Mouse (Mus musculus) CH12F3 (cell line): Measurements from ENCODE around the gene Kpna3.
"Not testable (repeated sequence)": the region's sequence is repeated elsewhere in the genome, so short reads cannot be mapped to it uniquely, and the experiment has no call there.

Experiments used
- in situ Hi-C: fragments of 300-500 bp; cut with MboI; formaldehyde crosslinking; loops from 2 replicates; pipeline ENCODE4 v1.14.3; 2020; ENCODE audit warnings: low sequenced_read_pairs

Gene Kpna3

DNA sequence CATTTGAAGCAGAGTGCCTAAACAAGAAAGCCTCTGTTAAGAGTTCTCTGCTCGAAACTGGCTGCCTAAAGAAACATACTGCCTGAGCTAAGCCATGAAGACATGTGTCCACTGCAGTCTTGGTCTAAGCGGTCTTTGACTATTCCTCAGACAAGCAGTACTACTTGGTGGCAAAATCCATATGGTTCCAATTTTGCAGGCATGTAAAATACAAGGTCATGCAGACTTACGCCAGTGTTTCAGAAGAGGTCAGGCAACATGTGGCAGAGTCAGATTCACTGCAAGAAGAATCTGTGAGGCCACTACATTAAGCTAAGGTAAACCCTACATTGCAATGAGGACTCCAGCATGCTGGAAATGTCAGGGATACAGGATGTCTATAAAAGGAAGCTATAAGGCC lies 34.7 kb downstream of the Kpna3 start:
- in situ Hi-C loops: no loop called here

DNA sequence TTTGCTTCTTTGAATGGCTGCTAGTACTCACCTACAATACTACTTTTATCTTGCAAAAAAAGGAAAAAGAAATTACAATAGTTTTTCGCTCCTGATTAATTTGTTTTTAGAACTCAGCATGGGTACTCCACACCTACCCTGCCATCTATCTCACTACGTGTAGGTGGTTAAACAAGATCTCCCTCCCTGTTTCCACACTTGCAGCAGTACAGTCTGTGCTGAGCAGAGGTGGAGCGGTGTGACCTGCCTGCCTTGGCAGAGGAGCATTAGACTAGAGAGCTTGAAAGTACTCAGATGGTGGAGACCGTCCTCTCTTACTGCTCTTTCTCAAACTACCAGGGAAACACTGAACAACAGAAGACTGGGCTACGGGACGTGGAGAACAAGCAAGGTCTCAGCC lies 44.9 kb downstream of the Kpna3 start:
- in situ Hi-C loops: no loop called here

- in situ Hi-C loops: no loop called here
Observed at GRCm38 (mm10) chr14:61390586-61390985, 49.1 kb downstream of the Kpna3 start.

- in situ Hi-C loops: no loop called here
Observed at GRCm38 (mm10) chr14:61367290-61367689, 72.4 kb downstream of the Kpna3 start.

DNA sequence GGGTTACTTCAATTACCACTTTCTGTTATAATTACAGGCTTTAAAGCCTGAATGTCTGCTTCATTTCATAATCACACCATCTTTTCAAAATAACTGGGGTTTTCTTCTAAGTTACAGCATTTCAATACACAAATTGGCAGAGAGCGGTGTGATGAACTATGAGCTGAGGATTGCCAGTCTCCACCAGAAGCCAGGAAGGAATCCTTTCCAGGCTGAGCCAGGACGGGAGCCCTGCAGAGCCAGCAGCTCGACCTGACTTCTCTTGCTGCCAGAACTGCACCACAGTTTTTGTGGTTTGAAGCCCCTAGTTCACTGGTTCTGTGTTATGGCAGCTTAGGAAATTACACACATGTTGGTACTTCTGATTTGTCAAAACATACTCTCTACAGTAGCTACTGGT lies 75.0 kb downstream of the Kpna3 start:
- in situ Hi-C loops: no loop called here

GRCm38 (mm10) chr14:61363734-61364133 lies 75.9 kb downstream of the Kpna3 start:
- in situ Hi-C loops: no loop called here

GRCm38 (mm10) chr14:61362268-61362667 lies 77.4 kb downstream of the Kpna3 start:
- in situ Hi-C loops: no loop called here

DNA sequence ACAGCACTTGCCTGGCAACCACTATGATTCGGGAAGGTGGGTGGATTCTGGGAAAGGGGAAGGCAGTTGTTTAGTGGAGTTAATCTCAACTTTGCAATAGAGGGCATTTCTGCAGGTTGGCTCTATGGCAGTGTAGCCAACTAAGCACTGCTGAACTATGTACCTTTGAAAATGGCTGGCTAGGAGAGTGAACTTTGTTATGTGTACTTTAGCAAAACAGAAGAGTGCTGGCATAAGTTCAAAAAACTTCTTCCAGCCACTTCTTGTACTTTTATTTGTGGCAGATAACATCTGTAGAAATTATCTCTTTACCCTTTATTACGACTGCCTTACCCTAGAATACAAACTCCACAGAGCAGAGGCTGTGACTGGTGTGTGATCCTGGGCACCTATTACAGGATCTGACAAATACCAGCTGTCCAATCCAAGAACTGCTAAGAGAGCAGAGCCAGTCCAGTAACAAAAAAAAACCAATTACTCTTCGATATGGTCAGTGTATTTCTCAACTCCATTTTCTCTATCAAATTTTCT lies 78.6 kb downstream of the Kpna3 start:
- in situ Hi-C loops: no loop called here

- in situ Hi-C loops: no loop called here
Observed at GRCm38 (mm10) chr14:61360131-61360980, 79.3 kb downstream of the Kpna3 start, which contains the start of gene Ebpl. TSS of gene Ebpl (minus strand) at chr14:61360439.

GRCm38 (mm10) chr14:61354251-61355235 lies 85.1 kb downstream of the Kpna3 start:
- in situ Hi-C loops: no loop called here

- in situ Hi-C loops: no loop called here
Observed at GRCm38 (mm10) chr14:61350808-61351207, 88.9 kb downstream of the Kpna3 start.

DNA sequence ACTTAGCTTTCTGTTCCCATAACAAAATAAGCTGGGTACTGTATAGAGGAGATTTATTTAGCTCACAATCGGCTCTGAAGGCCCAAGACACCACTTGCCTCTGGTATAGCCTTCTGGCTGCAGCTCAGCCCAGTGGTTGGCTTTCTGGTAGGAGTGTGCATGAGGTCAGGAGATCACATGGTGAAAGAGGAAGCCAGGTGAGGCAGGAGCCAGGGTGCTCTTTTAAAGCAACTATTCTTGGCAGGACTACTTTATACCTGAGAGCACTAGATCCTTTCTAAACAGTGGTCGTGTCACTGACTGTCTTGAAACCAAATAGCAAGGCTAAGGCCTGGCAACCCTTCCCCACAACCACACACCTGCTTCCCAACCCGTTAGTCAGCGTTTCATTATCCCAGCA lies 89.8 kb downstream of the Kpna3 start:
- in situ Hi-C loops: no loop called here

DNA sequence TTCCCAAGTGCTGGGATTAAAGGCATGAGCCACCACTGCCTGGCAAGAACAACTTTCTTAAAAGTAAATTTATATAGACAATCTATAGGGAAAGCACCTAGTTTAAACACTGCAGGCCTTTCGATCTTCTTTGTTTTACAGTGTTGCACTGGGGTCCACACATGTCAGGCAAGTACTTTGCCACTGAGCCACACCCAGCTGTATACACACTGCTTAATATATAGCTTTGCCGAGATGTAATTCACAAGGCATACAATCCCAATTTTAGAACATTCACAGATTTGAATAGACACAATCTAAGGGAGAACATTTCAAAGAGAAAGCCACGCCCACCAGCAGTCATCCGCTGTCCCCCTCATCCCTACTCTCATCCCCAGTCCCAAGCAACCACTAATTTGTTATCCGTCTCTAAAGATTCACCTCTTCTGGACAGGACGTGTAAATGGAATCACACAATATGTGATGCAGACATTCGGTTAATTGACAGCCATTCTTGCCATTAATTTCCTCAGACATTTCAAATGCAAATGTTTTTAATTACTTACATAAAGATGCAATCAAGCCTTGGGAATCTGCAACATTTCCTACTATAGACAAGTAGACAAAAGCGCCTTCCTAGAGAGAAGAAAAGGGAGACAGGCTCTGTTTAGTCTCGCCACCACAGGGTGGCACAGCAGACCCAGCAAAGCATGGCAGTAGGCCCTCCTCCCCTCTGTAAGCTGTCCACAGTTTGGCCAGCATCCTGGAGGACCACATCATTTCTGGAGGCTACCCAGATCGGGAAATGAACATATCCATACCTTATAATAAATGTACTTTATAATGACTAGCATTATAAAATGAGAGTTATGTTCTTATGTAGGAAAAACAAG lies 92.6 kb downstream of the Kpna3 start:
- in situ Hi-C loops: no loop called here

DNA sequence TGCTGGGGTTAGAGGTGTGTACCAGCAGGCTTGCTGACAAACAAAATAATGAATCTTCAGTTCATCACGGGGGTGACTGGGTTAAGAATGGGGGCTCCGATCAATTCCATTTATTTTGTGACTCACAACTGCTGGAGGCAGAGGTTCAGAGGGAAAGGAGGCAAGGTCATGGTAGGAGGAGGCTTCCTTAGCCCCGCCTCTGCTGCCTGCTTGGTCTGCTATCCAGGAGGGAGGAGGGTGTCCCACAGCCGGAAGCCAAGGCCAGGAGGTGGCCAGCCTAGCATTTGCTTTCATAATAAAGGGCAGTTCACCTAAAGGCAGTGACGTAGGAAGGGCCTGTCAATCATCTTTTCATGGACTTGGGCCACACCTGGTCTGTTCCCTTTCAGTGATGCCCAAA lies 95.1 kb downstream of the Kpna3 start:
- in situ Hi-C loops: no loop called here

DNA sequence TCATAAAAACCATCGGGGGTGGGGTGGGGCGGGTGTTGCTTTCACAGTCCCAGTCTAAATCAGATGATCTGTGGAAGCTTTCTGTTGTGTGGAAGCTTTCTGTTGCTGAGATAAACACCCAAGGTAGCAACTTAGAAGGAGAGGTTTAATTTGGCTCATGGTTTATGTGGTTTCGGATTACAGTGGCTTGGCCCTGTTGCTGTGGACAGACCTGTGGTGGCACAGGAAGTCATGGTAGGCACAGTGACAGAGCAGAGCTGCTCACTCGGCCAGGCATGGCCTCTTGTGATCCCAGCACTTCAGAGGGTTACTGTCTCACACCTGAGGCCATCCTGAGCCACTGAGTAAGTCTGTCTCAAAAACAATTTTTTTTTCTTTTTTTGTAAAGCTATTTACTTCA lies 100.3 kb downstream of the Kpna3 start:
- in situ Hi-C loops: loop anchor here (10.0 kb wide), 1 partner anchor 155 kb away; no protein-coding TSS in a partner anchor

- in situ Hi-C loops: loop anchor here (10.0 kb wide), 1 partner anchor 164 kb away; no protein-coding TSS in a partner anchor
Observed at GRCm38 (mm10) chr14:61330996-61331561, 108.6 kb downstream of the Kpna3 start.

- in situ Hi-C loops: loop anchor here (10.0 kb wide), 1 partner anchor 164 kb away; no protein-coding TSS in a partner anchor
Observed at GRCm38 (mm10) chr14:61330591-61330990, 109.1 kb downstream of the Kpna3 start.

DNA sequence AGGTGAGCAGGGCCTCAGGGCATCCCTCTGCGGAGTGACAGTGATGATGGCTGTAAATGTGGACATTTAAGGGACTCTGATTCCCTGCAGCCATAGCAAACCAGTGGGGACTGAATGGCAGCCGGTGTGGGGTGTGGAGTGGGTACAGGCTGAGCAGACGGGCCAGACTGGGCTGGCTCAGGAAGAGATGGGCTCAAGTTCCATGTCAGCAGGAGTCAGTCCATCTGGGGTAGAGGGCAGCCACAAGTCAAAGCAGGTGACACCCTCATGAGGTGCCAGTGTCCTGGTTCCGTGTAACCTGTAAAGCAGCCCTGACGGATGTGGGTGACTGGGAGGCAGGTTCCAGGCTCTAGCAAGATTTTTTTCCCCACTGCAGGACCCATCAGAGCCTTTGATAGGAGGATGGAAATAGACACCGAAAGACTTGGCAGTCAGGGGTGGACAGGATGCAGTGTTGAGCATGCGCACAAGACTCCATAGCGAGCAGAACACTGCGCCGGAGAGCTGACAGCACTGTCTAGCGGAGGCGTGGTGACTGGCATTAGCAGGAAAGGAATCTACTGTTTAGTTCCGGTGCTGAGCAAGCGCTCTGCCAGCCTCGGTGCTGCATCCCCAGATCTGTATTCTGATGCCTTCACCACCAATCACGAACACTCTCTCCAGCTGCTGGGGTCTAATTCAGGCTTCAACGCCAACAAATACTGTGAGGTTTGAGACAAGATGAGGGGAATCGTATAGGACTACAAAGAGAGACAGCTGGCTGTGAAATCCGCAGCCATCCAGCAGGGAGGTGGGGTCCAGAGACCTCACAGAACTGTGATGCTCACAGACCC lies 111.8 kb downstream of the Kpna3 start:
- in situ Hi-C loops: no loop called here

DNA sequence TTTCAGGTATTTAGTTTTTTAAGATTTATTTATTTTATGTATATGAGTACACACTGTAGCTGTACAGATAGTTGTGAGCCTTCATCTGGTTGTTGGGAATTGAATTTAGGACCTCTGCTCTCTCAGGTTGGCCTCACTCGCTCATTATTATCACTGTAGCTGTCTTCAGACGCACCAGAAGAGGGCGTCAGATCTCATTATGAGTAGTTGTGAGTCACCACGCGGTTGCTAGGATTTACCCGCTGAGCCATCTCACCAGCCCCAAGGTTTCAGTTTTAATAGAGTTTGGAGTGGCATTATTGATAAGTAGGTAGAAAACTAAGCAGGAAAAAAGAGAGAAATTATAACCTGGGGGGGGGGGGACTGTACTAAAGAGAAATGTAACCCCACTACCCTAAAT lies 112.7 kb downstream of the Kpna3 start:
- in situ Hi-C loops: not testable (repeated sequence)
